Mouse (Mus musculus): ENCODE results near the gene Klk1b1.
"Not testable (repeated sequence)": the region's sequence is repeated elsewhere in the genome, so short reads cannot be mapped to it uniquely, and the experiment has no call there.

Gene Klk1b1

GRCm38 (mm10) chr7:44004847-44005246 is 38.3 kb downstream of the Klk1b1 start:
- no peak for DNase-seq (ENCODE audit: low read depth)

GRCm38 (mm10) chr7:44011868-44012267 is 45.3 kb downstream of the Klk1b1 start, which contains the start of gene Klk1b26:
Klk1b26 (plus strand) TSS chr7:44012168.
- not testable (repeated sequence) for DNase-seq (ENCODE audit: low read depth)

GRCm38 (mm10) chr7:44014666-44015065 is 48.1 kb downstream of the Klk1b1 start:
- not testable (repeated sequence) for DNase-seq (ENCODE audit: low read depth)

- no peak for DNase-seq (ENCODE audit: low read depth)
Measured at GRCm38 (mm10) chr7:44015071-44015470, 48.5 kb downstream of the Klk1b1 start.

All from c-Kit-positive CD71-positive TER-119-negative erythroid progenitor cells, embryonic 14.5 days (primary cell).